In the genomic region with DNA sequence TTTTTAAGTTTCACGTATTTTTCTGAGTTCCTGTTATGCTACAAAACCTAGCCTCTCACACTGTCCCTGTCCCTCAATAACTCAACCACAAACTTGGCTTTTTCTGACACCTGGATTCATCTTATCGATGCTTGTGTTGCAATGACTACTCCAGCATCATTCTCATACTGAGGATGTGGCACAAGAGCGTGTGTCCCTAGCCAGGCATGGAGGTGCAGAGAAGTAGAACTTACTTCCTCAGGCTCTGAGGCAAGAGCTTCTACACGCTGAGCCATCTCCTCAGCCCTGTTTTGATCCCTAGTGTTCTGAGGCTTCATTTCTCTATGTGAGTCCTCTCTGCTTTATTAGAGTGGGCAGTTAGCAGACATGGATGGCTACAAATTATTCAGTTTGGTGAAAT, we compare ENCODE assay signal across 17 mouse cellular contexts. TPM values are rescaled to one million over a fixed set of nuclear protein-coding genes. Genes with fewer than 3 reads are reported as not detected.
"Had no signal": no experiment of that assay in that cellular context is flagged by ENCODE, and none has a peak within 500 bp of the region (broad histone marks: within the 10 kb centered on the region; RNA-seq: fewer than 3 reads in every experiment).

No protein-coding gene starts in this region.

- ATAC-seq: liver, postnatal 0 days; lung, postnatal 0 days; midbrain, embryonic 15.5 days had no signal

- DNase-seq: liver, embryonic 13.5 days; liver, postnatal 0 days; lung, adult 2 months; lung, postnatal 14 days; lung, postnatal 36 days; retina, postnatal 1 day; right cerebral cortex, adult 18-20 months; right cerebral cortex, postnatal 25 days; right cerebral cortex, postnatal 4 days; spleen, adult 18-20 months; thymus, adult 18-20 months; thymus, postnatal 14 days; thymus, postnatal 36 days had no signal

RNA-seq across cellular contexts. Expression of gene Rtp3, which starts 43.3 kb away (rescaled TPM):
- total RNA-seq: megakaryocyte-erythroid progenitor cell, adult 5-6 weeks; neutrophil, adult 5-6 weeks had no signal
